Mouse (Mus musculus): Measurements from ENCODE around the gene Gm20870. TPM values are rescaled to one million over a fixed set of nuclear protein-coding genes. Genes with fewer than 3 reads are reported as not detected.

Gene Gm20870
- polyA plus RNA-seq (2012; fragmentation: generic; extraction: Trizol) = not detected

DNA sequence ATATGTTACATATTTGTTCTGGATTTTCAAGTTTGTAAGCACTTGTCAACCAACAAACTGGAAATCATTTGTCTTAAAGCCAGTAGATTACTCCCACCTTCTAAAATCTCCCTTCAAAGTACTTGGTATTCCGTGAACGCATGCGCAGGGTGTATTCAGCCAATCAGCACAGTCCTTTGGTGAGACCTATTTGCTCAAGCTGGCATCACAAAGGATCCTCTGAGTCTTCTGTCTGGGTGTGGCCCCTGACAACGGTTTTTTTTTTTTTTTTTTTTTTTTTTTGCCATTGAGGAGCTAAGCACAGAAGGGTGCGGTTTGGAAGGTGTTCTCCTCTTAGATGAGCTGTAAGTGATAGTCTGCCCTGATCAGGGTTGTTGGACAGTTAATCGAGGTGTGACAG lies at the start of gene Gm20870:
Gene Gm20870 (plus strand): TSS at position 301 of the 400 bp plus-strand sequence.

Other genes with a start within 250 kb of the Gm20870 start
- not detected for gene Gm20869, start 222.6 kb upstream of the Gm20870 start, polyA plus RNA-seq (2012; fragmentation: generic; extraction: Trizol)